Mouse (Mus musculus) heart, adult 2 months (tissue): ENCODE results near the gene Gm5788.

Experiments used
- CTCF ChIP-seq: fragments of 200-600 bp; IDR thresholded peaks from 2 replicates; pipeline ENCODE4 v1.8.1; 2022; ENCODE audit warnings: antibody characterized with exemption, mild to moderate bottlenecking, moderate library complexity
- EP300 ChIP-seq: fragments of 200-500 bp; IDR thresholded peaks from 2 replicates; pipeline ENCODE4 v1.6.1; 2011; ENCODE audit warnings: low read depth, low read length, control low read depth; ENCODE audit not compliant: insufficient read depth
- POLR2A ChIP-seq: fragments of 200-500 bp; IDR thresholded peaks from 2 replicates; pipeline ENCODE4 v1.6.1; 2011; ENCODE audit warnings: mild to moderate bottlenecking, low read depth, low read length, control low read depth; ENCODE audit not compliant: insufficient read depth

DNA sequence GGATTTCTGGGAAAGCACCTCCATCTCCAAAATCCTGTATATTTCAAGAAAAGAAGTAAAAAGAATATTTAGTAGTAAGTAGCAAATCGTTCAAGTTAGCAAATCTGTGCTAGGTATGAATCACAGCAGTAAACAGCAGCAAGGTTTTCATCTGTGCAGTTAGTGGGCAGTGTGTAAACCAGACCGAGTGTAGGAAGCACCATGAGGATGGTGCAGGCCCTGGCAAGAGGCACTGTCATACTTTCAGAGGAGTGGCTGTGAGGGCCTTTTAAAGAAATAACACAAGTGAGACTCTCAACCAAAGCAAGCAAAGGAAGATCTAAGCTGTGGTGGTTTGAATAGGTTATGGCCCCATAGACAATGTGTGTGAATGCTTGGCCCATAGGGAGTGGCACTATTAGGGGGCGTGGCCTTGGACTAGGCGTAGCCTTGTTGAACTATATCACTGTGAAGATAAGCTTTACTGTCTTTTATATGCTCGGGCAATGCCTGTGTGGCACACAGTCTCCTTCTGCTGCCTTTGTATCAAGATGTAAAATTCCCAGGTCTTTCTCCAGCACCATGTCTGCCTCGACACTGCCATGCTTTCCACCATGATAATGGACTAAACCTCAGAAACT, 29.7 kb upstream of the Gm5788 start:
- TF ChIP-seq POLR2A (no peak), CTCF (no peak), EP300 (no peak)
